Mouse (Mus musculus): ENCODE results near the gene Nts.

GRCm38 (mm10) chr10:102514159-102514558 is 23.9 kb upstream of the Nts start:
- TF ChIP-seq POLR2A (IDR thresholded peaks at IDR 0.05; ENCODE audit: low read depth, low read length), result no peak
- no peak for TF ChIP-seq CTCF (conservative IDR thresholded peaks at IDR 0.05; ENCODE audit: insufficient read depth, insufficient read length, low read depth, low read length)

Measured in kidney, adult 2 months (tissue).